Mouse (Mus musculus): ENCODE data around the gene Krtap15. TPM values are rescaled to one million over a fixed set of nuclear protein-coding genes. Genes with fewer than 3 reads are reported as not detected.

Krtap15 gene
- total and polyA plus RNA-seq, 3 experiments, result not detected

GRCm38 (mm10) chr16:88826978-88827377 is 7.0 kb downstream of the Krtap15 start:
- Histone ChIP-seq H3K4me3 (ENCODE audit: control insufficient read depth in 1 of 2, insufficient read depth in 1 of 2, low read depth in 2 of 2, low read length in 2 of 2) (no peak overlapping the region), H3K4me1 (ENCODE audit: control insufficient read depth in 1 of 2, insufficient read depth in 2 of 2, low read length in 2 of 2) (no peaks in the 10 kb centered on the region), H3K9ac (ENCODE audit: control insufficient read depth, low read depth, low read length, poor library complexity, severe bottlenecking) (no peak overlapping the region), H3K79me2 (ENCODE audit: control insufficient read depth, insufficient read depth, low read length, poor library complexity) (no peaks in the 10 kb centered on the region), H3K27me3 (ENCODE audit: control insufficient read depth in 1 of 2, insufficient read depth in 2 of 2, low read length in 2 of 2) (no peaks in the 10 kb centered on the region), H3K36me3 (ENCODE audit: control insufficient read depth in 1 of 2, insufficient read depth in 2 of 2, low read length in 2 of 2) (no peaks in the 10 kb centered on the region), H3K27ac (ENCODE audit: control insufficient read depth, low read depth, low read length) (no peak overlapping the region), H3K9me3 (replicated peaks; ENCODE audit: insufficient read depth, low read length) (no peaks in the 10 kb centered on the region)
- DNase-seq (ENCODE audit: low read depth, low spot score), result no peak
- no peak for TF ChIP-seq TBP (IDR thresholded peaks at IDR 0.05; ENCODE audit: low read depth, low read length)
- no peak for TF ChIP-seq TAL1 (IDR thresholded peaks at IDR 0.05; ENCODE audit: low read length)
- TF ChIP-seq GABPA (IDR thresholded peaks at IDR 0.05; ENCODE audit: low read depth, low read length), result no peak
- no peak for TF ChIP-seq MAFK (IDR thresholded peaks at IDR 0.05; ENCODE audit: borderline replicate concordance, low read depth, low read length)
- TF ChIP-seq CHD2 (IDR thresholded peaks at IDR 0.05; ENCODE audit: low read length), result no peak
- TF ChIP-seq ZNF384 (IDR thresholded peaks at IDR 0.05; ENCODE audit: low read depth, low read length), result no peak
- no peak for TF ChIP-seq CTCF (IDR thresholded peaks at IDR 0.05 in 2 of 3, conservative IDR thresholded peaks at IDR 0.05 in 1 of 3; ENCODE audit: control insufficient read depth in 1 of 3, insufficient read depth in 1 of 3, low read depth in 2 of 3, low read length in 3 of 3, poor library complexity in 1 of 3, severe bottlenecking in 1 of 3)

DNA sequence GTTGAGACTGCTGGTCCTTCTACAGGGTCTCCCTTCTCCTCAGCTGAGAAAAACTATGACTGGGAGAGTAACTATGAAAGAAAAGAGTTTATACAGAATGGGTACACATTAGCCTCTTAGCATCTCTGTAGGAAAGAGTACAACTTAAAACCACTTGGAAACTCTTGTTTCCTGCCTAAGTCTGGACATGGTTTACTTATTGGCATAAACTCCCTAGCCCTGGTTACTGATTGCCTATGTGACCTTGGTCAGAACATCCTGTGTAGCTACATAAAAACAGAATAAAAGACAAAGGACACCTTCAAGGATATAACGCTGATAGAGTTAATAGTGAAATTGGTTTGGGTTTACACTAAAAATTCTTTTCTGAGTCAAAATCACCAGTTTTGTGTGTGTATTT is 27.3 kb downstream of the Krtap15 start:
- no peaks in the 10 kb centered on the region for H3K36me3 ChIP-seq (ENCODE audit: control insufficient read depth in 1 of 2, insufficient read depth in 2 of 2, low read length in 2 of 2)
- H3K4me3 ChIP-seq (ENCODE audit: control insufficient read depth in 1 of 2, insufficient read depth in 1 of 2, low read depth in 2 of 2, low read length in 2 of 2), result no peak overlapping the region
- H3K9ac ChIP-seq (ENCODE audit: control insufficient read depth, low read depth, low read length, poor library complexity, severe bottlenecking), result no peak overlapping the region
- no peak overlapping the region for H3K27ac ChIP-seq (ENCODE audit: control insufficient read depth, low read depth, low read length)
- H3K4me1 ChIP-seq (ENCODE audit: control insufficient read depth in 1 of 2, insufficient read depth in 2 of 2, low read length in 2 of 2), result no peaks in the 10 kb centered on the region
- no peaks in the 10 kb centered on the region for H3K79me2 ChIP-seq (ENCODE audit: control insufficient read depth, insufficient read depth, low read length, poor library complexity)
- no peak for DNase-seq (ENCODE audit: low read depth, low spot score)
- TF ChIP-seq MAX (IDR thresholded peaks at IDR 0.05; ENCODE audit: low read length) (no peak), NRF1 (IDR thresholded peaks at IDR 0.05; ENCODE audit: insufficient read depth, low read depth, low read length, poor library complexity, severe bottlenecking) (no peak), E2F4 (IDR thresholded peaks at IDR 0.05; ENCODE audit: borderline replicate concordance, low read depth, low read length) (no peak), ELF1 (IDR thresholded peaks at IDR 0.05; ENCODE audit: low read depth, low read length) (no peak), MYC (IDR thresholded peaks at IDR 0.05; ENCODE audit: low read depth, low read length) (no peak), HCFC1 (IDR thresholded peaks at IDR 0.05; ENCODE audit: low read depth, low read length) (no peak), CHD1 (IDR thresholded peaks at IDR 0.05; ENCODE audit: low read depth, low read length) (no peak), ZNF384 (IDR thresholded peaks at IDR 0.05; ENCODE audit: low read depth, low read length) (no peak), USF1 (IDR thresholded peaks at IDR 0.05; ENCODE audit: low read depth, low read length) (no peak), MAFK (IDR thresholded peaks at IDR 0.05; ENCODE audit: borderline replicate concordance, low read depth, low read length) (no peak)
- H3K27me3 ChIP-seq (ENCODE audit: control insufficient read depth in 1 of 2, insufficient read depth in 2 of 2, low read length in 2 of 2), result no peaks in the 10 kb centered on the region
- no peaks in the 10 kb centered on the region for H3K9me3 ChIP-seq (replicated peaks; ENCODE audit: insufficient read depth, low read length)

- Histone ChIP-seq H3K4me1 (ENCODE audit: control insufficient read depth in 1 of 2, insufficient read depth in 2 of 2, low read length in 2 of 2) (no peaks in the 10 kb centered on the region), H3K36me3 (ENCODE audit: control insufficient read depth in 1 of 2, insufficient read depth in 2 of 2, low read length in 2 of 2) (no peaks in the 10 kb centered on the region), H3K27ac (ENCODE audit: control insufficient read depth, low read depth, low read length) (no peak overlapping the region), H3K79me2 (ENCODE audit: control insufficient read depth, insufficient read depth, low read length, poor library complexity) (no peaks in the 10 kb centered on the region), H3K4me3 (ENCODE audit: control insufficient read depth in 1 of 2, insufficient read depth in 1 of 2, low read depth in 2 of 2, low read length in 2 of 2) (no peak overlapping the region), H3K9ac (ENCODE audit: control insufficient read depth, low read depth, low read length, poor library complexity, severe bottlenecking) (no peak overlapping the region), H3K27me3 (ENCODE audit: control insufficient read depth in 1 of 2, insufficient read depth in 2 of 2, low read length in 2 of 2) (no peaks in the 10 kb centered on the region), H3K9me3 (replicated peaks; ENCODE audit: insufficient read depth, low read length) (no peaks in the 10 kb centered on the region)
- no peak for DNase-seq (ENCODE audit: low read depth, low spot score)
- TF ChIP-seq POLR2A (IDR thresholded peaks at IDR 0.05; ENCODE audit: control insufficient read depth in 1 of 2, insufficient read depth in 1 of 2, low read depth in 1 of 2, low read length in 2 of 2, poor library complexity in 1 of 2), result no peak
- TF ChIP-seq NRF1 (IDR thresholded peaks at IDR 0.05; ENCODE audit: insufficient read depth, low read depth, low read length, poor library complexity, severe bottlenecking), result no peak
- TF ChIP-seq ZNF384 (IDR thresholded peaks at IDR 0.05; ENCODE audit: low read depth, low read length), result no peak
- no peak for TF ChIP-seq RCOR1 (IDR thresholded peaks at IDR 0.05; ENCODE audit: low read depth, low read length)
- TF ChIP-seq KAT2A (conservative IDR thresholded peaks at IDR 0.05; ENCODE audit: low read depth, low read length), result no peak
- no peak for TF ChIP-seq SIN3A (IDR thresholded peaks at IDR 0.05; ENCODE audit: low read length)
- TF ChIP-seq ETS1 (IDR thresholded peaks at IDR 0.05; ENCODE audit: low read depth, low read length), result no peak
- no peak for TF ChIP-seq MEF2A (IDR thresholded peaks at IDR 0.05; ENCODE audit: extremely low read depth, insufficient replicate concordance, low read depth, low read length, poor library complexity, severe bottlenecking)
- TF ChIP-seq CTCF (IDR thresholded peaks at IDR 0.05 in 2 of 3, conservative IDR thresholded peaks at IDR 0.05 in 1 of 3; ENCODE audit: control insufficient read depth in 1 of 3, insufficient read depth in 1 of 3, low read depth in 2 of 3, low read length in 3 of 3, poor library complexity in 1 of 3, severe bottlenecking in 1 of 3), result no peak
- TF ChIP-seq POLR2AphosphoS2 (IDR thresholded peaks at IDR 0.05; ENCODE audit: low read length), result no peak
- no peak for TF ChIP-seq NELFE (IDR thresholded peaks at IDR 0.05; ENCODE audit: low read depth, low read length)
- no peak for TF ChIP-seq ZC3H11A (IDR thresholded peaks at IDR 0.05; ENCODE audit: low read depth, low read length)
Measured at GRCm38 (mm10) chr16:88848558-88848957, 28.5 kb downstream of the Krtap15 start.

All from MEL (cell line).